Mouse (Mus musculus): ENCODE data around the gene Celf1.
"Not testable (repeated sequence)": the region's sequence is repeated elsewhere in the genome, so short reads cannot be mapped to it uniquely, and the experiment has no call there.

Gene Celf1

DNA sequence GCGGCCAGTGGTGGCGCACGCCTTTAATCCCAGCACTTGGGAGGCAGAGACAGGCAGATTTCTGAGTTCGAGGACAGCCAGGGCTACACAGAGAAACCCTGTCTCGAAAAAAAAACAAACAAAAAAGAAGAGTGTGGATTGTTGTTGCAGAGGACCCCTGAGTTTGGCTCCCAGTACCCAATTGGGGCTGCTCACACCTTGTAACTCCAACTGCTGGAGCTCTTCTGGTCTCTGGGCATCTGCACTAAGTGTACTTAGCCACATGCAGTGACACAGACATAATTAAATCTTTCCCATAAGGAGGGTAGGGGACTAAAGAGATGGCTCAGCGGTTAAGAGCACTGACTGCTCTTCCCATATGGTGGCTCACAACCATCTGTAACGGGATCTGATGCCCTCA is 82.1 kb downstream of the Celf1 start:
- DNase-seq (ENCODE audit: low read depth, low spot score) = not testable (repeated sequence)

DNA sequence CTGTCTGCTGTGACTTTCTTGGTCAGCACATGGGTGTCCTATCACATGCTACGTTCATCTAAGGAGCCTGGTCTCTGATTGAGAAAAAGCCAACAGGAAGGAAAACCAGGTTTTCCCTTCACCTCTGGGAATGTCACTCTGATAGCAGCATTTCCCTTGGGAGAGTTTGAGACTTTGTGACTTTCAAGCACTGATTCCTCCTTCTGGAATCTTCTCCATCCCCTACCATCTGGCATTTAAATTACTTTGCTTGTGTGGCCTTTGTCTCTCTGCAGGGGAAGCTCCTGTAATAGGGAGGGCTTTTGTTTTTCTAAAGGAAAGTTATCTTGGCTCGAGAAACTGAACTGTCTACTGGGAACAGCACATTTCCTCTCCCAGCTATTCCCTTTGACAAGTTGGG is 82.9 kb downstream of the Celf1 start:
- DNase-seq (ENCODE audit: low read depth, low spot score) = no peak

DNA sequence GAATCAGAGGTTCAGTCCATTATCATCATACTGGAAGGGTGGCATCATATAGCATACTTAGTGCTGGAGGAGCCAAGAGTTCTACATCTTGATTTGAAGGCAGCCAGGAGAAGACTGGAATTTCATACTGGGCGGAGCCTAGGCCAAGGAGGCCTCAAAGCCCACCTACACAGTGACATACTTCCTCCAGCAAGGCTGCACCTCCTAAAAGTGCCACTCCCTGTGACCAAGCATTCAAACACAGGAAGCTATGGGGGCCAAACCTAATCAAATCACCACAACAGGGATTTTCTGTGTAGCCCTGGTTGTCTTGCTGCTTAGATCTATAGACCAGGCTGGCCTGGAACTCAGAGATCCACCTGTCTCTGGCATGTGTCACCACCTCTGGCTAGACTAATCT is 83.8 kb downstream of the Celf1 start:
- DNase-seq (ENCODE audit: low read depth, low spot score) = no peak

DNA sequence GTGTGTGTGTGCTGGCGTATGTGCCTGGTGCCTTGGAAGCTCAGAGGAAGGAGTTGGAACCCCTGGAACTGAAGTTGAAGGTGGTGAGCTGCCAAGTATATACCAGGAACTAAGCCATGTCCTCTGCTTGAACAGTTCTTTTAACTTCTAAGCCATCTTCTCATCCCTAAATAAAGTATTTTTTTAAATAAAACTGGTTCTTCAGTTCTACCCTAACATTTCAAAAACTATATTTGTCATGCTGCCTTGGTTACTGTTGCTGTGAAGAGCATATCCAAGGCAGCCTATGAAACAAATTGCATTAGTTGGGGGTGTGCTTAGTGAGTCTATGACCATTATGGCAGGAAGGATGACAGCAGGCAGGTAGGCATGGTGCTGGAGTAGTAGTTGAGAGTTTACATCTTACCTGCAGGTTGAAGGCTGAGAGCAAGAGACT is 84.9 kb downstream of the Celf1 start:
- no peak for DNase-seq (ENCODE audit: low read depth, low spot score)

DNA sequence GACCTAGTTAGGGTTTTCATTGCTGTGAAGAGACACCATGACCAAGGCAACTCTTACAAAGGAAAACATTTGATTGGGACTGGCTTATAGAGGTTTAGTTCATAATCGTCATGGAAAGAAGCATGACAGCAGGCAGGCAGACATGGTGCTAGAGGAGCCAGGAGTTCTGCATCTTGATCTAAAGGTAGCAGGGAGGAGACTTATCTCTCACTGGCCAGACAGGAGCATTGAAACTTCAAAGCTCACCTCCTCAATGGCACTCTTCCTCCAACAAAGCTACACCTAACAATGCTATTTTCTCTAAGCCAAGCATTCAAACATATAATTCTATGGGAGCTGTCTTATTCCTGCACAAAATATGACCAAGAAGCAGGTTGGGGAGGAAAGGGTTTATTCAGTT is 86.3 kb downstream of the Celf1 start:
- DNase-seq (ENCODE audit: low read depth, low spot score) = no peak

DNA sequence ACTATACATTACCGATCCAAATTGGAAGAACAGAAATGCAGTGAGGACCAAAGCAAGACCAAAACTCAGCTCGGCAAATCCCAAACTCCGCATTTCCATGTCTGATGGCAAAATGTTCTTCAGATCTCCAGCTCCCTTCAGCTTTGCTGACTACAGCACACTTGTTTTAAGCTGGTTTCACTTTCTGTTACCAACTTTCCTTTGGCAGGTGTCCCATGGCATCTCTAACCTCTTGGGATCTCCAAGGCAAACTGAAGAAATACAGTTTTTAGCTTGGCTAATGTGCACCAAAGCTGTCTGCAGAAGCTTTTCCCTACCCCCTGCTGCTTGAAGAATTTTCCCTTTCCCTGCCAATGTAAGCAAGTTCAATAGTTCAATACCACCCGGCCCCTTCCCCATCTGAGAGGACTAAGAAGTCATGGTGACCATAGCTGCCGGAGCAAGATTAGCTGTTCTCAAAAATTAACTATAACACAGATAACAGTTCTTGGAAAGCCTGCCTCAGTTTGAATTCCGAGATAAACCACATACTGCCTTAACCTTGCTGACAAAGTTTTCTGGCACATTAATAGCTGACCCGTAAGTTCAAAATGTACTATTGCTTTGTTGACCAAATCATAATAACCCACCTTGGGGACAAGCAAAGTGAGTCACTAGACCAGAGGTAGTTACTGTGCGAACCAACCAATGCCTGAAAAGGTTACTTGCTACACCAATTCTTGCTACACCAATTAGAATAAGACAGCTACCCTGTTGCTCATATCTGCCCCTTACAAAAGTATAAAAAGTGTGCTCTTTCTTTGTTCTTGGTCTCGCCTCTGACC is 87.4 kb downstream of the Celf1 start:
- DNase-seq (ENCODE audit: low read depth, low spot score) = no peak

DNA sequence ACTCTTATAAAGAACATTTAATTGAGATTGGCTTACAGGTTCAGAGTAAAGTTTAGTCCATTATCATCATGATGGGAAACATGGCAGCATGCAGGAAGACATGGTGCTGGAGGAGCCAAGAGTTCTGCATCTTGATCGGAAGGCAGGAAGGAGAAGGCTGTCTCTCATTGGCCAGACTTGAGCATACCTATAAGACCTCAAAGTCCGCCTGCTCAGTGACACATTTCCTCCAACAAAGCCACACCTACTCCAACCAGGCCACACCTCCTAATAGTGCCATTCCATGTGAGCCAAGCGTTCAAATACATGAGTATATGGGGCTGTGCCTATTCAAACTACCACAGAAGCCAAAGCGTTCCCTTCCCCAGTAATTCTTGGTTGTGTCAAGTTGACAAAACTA is 91.0 kb downstream of the Celf1 start:
- no peak for DNase-seq (ENCODE audit: low read depth, low spot score)

DNA sequence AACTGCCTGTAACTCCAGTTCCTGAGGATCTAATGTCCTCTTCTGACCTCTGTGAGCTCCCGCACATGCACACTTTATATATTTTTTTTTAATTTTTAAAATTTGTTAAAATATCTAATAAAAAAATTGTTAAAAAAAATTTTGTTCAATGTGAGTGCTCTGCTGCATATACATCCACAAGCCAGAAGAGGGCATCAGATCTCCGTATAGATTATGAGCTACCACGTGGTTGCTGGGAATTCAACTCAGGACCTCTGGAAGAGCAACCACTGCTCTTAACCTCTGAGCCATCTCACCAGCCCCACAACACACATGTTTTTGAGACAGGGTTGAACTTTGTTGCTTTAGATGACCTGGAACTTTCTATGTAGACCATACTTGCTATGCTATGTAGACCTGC is 92.8 kb downstream of the Celf1 start:
- DNase-seq (ENCODE audit: low read depth, low spot score) = no peak

DNA sequence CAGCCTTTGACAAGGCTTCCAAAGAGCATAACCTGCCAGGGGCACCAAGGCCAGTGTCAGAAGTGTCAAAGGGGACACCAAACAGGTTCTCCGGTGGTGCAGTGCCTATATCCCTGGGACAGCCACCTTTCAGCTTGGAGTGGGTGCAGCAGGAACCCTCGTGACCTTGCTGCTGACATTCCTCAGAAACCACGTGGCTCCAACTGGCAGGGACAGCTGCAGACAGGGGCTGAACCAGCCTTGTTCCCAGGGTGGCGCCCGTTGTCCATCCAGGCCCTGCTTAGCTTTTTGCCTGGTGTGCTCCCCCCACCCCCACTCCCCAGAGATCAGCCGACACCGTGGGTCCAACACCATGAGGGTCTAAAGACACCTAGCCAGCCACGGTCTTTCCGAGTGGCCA is 95.2 kb downstream of the Celf1 start, which contains the start of gene Rapsn:
TSS of gene Rapsn (plus strand) at position 236 of the 400 bp plus-strand sequence.
- no peak for DNase-seq (ENCODE audit: low read depth, low spot score)

DNA sequence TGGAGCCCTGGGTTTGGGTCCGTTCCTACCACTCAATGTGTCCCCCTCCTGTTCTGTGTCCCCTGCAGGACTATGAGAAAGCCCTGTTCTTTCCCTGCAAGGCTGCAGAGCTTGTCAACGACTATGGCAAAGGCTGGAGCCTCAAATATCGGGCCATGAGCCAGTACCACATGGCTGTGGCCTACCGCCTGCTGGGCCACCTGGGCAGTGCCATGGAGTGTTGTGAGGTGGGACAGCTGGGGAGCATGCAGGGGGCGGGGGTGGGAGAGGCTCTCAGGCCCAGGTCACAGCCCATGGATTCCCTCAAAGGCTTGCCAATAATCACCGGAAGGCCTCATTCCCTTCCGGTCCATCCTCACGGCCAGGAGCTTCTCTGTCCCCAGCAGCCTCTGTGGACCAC is 101.6 kb downstream of the Celf1 start:
- no peak for DNase-seq (ENCODE audit: low read depth, low spot score)

DNA sequence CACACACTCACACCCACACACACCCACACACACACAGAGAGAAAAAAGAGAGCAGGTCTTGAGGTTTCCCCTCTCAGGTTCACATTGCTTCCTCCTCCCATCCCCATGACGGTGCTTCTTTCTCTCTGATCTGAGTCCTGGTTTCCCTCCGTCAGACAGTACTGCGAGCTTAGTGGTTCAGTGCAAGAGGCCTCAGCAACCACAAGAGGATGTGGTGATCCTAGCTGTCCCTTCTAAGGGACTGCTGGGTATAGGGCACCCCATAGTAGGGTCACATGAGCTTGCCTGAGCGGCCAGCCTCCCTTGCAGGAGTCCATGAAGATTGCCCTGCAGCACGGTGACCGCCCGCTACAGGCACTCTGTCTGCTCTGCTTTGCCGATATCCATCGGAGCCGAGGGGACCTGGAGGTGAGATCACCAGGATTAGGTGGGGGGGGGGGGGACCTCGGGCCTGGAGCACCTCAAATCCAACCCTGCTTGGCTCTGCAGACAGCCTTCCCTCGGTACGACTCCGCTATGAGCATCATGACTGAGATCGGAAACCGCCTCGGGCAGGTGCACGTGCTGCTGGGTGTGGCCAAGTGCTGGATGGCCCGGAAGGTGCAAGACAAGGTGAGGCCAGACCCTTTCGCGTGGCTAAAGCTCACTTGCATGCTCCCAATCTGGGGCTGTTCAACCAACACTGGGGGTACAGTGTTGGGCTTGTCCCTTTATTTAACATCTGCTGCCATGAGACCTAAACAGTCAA is 102.6 kb downstream of the Celf1 start:
- DNase-seq (ENCODE audit: low read depth, low spot score) = no peak

DNA sequence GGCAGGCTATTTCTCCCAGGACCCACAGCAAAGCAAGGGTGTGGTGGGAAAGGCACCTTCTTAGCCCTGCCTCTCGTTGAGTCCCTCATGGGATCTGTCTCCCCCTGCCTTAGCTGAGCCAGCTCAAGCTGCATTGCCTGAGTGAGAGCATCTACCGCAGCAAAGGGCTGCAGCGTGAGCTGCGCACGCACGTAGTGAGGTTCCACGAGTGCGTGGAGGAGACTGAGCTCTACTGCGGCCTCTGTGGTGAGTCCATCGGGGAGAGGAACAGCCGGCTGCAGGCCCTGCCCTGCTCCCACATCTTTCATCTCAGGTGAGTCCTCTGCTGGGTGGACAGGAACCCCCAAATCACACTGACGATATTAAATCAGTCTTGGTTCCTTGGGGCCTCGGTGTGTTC is 104.5 kb downstream of the Celf1 start:
- DNase-seq (ENCODE audit: low read depth, low spot score) = no peak

DNA sequence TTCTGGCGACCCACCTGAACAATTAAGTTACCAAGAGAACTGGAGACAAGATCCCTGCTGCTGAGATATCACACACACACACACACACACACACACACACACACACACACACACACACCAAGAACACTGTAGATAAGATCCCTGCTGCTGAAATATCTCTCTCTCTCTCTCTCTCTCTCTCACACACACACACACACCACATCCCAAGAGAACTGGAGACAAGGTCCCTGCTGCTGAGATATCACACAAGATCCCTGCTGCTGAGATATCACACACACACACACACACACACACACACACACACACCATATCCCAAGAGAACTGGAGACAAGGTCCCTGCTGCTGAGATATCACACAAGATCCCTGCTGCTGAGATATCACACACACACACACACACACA is 105.6 kb downstream of the Celf1 start:
- not testable (repeated sequence) for DNase-seq (ENCODE audit: low read depth, low spot score)

DNA sequence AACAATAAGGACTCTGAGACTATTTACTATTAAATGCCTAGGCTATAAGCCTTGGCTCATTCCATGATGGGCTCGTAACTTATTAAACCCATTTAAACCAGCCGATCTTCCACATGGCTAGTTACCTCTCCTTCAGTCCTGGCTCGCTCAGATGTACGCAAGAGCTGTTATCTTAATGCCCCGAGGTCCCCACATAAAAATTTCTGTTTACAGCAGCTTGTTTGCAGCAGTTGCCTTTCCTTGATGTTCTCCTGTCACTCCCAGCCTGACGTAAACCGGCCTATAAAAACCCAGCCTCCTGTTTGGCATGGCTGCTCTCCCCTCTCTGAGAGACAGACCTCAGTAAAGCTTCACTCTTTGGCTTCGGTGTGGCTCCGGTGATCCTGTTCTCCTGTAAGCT is 107.2 kb downstream of the Celf1 start:
- DNase-seq (ENCODE audit: low read depth, low spot score) = no peak

DNA sequence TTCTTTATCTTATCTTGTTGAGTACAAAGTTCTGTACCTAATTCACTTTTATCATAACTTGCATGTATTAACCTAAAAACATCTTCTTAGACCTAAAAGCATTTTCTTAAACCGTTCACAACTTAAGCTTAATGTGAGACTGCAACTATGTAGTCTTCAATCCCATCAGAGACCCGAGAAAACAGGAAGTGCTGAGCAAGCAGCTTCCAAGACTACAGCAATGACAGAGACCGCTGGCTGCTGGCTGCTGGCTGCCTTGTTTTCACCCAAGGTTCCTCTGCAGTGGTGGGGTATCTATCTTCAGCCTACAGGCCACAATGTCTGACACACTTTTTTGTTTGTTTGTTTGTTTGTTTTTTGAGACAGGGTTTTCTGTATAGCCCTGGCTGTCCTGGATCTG is 111.7 kb downstream of the Celf1 start:
- no peak for DNase-seq (ENCODE audit: low read depth, low spot score)

DNA sequence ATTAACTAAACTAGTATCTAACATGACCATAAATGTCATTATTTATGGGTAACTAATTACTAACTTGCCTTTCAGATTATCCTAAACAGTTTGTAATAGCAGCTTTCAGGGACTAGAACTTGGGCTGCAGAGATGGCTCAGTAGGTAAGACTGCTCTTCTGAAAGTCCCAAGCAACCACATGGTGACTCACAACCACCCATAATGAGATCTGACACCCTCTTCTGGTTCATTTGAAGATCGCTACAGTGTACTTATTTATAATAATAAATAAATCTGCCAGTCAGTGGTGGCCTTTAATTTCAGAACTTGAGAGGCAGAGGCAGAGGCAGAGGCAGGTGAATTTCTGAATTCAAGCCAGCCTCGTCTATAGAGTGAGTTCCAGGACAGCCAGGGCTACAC is 112.6 kb downstream of the Celf1 start:
- no peak for DNase-seq (ENCODE audit: low read depth, low spot score)

DNA sequence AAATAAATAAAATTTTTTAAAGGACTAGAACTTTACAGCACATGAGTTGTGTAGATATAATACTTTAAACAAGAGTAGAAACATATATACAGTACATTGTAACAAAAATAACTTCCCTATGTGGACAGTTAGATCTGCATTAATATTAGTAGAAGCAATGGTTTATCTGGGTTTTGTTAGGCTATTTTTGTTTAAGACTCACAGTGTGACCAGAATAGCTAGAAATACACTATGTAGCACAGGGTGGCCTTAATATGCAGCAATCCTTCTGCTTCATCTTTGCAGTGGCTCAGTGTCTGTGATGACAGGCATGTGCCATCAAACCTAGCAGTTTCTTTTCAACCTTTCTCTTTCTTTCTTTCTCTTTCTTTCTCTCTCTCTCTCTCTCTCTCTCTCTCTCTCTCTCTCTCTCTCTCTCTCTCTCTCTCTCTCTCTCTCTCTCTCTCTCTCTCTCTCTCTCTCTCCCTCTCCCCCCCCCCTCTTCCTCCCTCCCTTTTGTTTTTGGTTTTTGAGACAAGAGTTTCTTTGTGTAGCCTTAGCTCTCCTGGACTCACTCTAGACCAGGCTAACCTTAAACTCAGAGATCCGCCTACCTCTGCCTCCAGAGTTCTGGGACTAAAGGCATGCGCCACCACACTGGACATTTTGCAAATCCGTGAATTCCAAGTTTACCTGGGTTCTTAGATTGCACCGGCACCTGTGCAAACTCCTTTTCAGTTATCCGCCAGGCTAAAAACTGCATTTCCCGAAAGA is 113.2 kb downstream of the Celf1 start:
- DNase-seq (ENCODE audit: low read depth, low spot score) = no peak

DNA sequence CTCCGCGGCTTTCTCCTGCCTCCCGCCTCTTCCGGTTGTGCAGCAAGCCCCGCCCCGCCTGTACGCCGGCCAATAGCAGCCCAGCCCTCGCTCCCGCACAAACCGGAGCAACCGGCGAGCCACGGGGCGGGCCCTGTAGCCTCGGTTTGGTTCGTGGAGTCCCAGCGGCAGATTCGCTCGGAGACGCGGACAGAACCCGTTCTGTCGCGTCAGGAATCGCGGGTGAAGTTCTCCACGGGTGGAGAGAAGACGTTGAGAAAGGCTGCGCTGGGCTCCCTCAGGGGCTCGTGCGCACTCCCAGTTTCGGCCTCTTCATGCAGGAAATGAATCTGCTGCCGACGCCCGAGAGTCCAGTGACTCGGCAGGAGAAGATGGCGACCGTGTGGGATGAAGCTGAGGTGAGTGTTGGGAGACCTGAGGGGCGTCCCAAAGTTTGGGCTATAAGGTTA is 113.8 kb downstream of the Celf1 start, which contains the start of gene Psmc3:
TSS of gene Psmc3 (plus strand) at position 76 of the 449 bp plus-strand sequence.
- DNase-seq (ENCODE audit: low read depth, low spot score) = peak; percentile 81

DNA sequence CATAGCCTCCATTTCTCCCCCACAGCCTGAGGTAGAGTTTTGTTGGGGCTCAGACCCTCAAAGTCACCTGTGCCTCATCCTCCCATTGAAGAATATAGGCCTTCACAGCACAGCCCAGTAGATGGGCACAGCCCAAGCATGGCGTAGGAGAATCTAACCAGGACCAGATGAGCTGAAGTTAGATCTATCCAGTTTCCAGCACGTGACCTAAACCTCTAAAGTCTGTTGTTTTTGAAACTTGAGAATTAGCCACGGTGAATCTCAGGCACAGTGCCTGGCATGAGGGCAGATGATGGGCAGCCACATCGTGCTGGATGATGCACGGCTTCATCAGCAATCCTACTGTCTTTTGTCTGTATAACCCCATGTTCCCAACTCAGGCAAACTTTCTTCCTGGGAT is 118.3 kb downstream of the Celf1 start:
- DNase-seq (ENCODE audit: low read depth, low spot score) = no peak

DNA sequence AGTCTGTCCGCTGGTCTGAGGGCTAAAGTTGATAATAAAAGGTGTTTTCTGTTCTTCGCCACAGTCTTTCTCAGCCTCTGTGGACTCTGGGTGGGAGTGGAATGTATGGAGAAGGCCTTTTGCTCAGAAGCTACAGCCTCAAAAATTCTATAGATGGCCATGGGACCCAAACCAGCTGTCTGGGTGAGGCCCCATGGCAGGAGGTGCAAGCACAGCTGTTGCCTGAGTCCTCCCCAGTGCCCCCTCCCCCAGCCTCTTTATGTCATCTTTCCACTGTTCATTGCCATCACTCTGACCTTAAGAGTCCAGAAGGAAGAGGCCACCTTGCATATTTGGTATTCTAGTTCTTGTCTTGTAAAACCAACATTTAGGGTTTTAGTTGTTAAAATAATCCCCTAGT is 119.2 kb downstream of the Celf1 start:
- no peak for DNase-seq (ENCODE audit: low read depth, low spot score)

DNA sequence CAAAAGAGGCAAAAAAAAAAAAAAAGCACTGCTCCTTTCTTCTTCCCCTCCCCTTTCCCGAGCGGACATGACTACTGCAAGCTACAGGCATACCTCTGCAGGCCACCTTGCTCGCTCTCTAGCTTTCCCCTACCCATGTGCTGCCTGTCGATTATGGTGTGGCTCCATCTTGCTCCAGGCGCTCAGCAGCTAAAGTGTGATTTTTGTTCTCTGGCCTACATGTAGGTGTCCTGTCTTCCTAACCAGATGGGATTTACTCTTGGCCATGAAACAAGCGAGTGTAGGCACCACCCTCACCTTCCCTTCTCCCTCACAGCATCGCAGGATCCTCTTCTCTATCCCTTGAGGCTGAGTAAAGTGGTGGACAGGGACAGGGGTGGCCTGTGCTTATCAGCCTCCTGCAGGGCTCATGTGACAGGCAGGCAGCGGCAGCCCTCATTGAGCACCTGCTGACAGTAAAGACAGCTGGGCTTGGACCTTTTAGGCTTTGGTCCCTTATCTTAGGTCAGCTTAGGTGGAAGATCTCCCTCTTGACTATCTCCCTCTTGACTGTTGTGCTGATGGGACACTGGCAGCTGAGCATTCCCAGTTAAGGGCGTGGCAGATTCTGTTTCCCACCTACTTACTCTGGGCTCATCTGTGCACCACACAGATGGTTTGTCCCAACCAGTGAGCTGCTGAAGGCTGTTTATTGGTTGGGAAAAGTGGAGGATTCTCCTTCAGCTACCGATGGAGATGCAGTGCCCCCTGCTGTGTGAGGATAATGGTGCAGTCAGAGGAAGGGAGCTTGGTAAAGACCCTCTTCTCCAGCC is 120.6 kb downstream of the Celf1 start:
- no peak for DNase-seq (ENCODE audit: low read depth, low spot score)

Data from retina, adult 2 months (tissue).